Mouse (Mus musculus) hematopoietic stem cell, adult 5-6 weeks (primary cell): ENCODE data around the gene Asb5. TPM values are rescaled to one million over a fixed set of nuclear protein-coding genes. Genes with fewer than 3 reads are reported as not detected.

Experiments
- ATAC-seq, 2 experiments: fragments of 125-278 bp in 1 of 2; replicated peaks in 1 of 2; 2 replicates each; pipeline ENCODE4 v1.8.0; 2016 to 2017; ENCODE audit warnings: inconsistent platforms in 2 of 2, mild to moderate bottlenecking in 2 of 2, moderate number of reproducible peaks in 2 of 2, low read depth in 1 of 2, moderate TSS enrichment in 1 of 2; ENCODE audit not compliant: low FRiP score in 2 of 2, poor library complexity in 2 of 2, severe bottlenecking in 2 of 2, insufficient read depth in 1 of 2, low TSS enrichment in 1 of 2
- total RNA-seq: library from RNA; stranded (forward); fragments of 172-1452, 232-1000 nt; gene quantifications from 2 replicates; pipeline ENCODE4 v1.2.3, GENCODE M21; 2017

Asb5 gene
- total RNA-seq, 1 experiment from 2014 or later: not detected

DNA sequence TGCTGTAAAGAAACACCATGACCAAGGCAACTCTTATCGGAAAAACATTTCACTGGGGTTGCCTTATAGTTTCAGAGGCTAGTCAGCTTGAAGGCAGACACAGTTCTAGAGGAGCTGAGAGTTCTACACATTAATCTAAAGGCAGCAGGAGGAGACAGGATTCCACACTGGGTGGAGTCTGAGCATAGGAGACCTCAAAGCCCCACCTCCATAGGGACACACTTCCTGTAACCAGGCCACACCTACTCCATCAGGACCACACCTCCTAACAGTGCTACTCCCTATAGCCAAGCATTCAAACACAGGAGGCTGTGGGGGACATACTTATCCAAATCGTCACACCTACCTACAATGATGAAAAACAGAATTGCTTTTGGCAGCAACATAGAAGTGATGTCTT is 3.8 kb upstream of the Asb5 start:
- ATAC-seq: no peak

DNA sequence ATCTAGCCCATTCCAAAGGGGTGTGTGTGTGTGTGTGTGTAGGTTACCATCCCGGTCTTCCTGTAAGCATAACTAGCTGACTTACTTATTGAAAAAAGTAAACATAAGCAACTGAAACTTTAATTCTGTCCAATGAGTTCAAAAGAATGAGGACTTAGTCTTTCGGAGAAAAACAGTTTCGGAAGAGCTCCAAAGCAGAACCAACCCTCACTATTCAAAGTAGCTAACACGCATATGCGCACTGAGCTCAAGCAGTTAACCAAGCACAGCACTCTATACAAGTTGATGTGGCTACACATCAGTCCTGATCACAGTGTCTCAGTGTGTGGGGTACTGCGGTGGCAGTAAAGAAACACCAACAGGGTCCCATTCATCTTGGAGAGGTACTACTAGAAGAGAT is 2.7 kb upstream of the Asb5 start:
- no peak for ATAC-seq

DNA sequence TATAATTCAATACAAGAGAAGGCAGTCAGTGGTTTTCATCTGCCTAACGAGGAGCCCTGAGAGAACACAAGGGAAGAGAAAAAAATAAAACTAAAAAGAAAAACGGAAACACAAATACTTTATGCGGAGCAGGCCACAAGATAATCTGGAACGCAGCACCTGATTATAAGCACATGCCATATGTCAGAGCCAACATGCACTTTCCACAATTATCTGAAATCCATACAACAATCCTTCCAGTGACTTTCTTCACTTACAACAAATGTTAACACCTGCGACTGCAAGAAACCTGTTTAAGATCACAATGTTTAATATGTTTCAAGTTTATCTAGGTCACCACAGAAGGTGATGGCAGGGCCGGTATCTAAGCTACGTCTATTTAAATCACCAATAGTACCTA is 809 bp upstream of the Asb5 start:
- no peak for ATAC-seq

DNA sequence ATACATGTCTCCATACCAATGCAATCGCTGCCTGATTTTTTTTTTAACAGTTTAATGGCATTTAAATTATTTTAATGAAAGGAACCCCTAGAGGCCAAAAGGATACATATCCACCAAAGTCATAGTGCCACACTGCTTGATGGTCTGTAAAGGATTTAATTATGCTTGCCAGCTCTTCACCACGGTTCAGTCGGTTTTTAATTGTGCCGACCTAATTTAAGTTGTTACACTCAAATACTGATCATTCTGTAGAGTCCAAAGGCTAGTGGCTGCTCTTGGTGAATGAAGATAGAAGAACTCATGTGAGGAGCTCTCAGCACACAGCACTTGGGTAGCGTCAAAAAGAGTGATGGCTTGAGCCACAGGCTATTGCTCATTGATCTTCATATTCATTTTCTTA is 5.8 kb downstream of the Asb5 start:
- ATAC-seq: no peak

DNA sequence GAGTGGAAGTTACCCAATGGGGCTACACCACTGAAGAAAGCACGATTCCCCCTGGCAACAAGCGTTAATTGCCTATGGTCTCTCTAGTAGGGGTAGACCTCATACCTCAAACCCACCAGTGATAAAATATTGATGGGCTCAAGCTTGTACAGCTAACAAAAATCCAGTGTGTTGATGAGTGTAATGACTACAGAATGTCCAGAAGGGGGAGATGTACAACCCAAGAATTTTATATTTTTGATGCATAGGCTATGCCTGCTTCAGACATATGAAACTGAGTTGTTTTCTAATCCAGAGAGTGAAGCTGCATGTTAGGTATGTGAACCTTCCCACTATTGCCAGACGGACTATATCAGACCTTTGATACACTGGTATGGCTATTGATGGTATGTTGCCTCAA is 7.9 kb downstream of the Asb5 start:
- ATAC-seq: peak; percentile 87 to 90

DNA sequence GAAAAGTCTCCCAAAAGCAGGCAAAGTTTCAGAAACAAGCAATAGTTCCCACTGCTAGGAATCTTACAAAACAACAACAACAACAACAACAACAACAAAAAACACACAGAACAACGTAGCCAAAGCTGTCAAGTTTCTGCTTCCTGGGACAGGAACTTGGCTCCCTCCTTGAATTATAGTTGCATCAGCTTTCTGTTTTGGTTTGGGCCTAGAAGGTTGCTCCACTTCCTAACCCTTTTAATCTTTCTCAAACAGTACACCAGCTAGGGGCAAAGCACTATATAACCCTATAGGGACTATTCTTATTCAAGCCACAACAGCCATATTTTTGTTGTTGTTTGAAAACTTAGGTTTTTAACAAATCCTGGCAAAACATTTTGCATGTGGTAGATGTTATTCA is 12.0 kb downstream of the Asb5 start:
- peak in 1 of 2 experiments; percentile 51; a peak in 1 of 4 replicates for ATAC-seq

DNA sequence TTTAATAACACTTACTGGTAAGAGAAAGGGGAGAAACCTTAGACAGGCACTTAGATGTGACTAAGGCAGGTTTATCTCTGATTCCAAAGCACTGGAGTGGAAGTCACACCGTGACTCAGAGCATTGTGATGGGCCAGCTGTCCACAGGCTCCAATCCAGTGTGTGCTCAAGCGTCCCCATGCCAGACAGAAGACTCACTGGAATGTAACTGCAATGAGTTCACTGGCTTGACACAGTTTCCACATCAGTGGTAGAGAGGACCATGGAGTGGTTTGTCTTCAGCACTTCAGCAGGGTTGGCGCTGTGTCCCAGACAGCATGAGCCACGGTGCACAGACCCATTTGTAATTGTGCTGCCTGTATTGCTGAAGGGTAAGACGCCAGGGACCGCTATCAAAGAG is 19.0 kb downstream of the Asb5 start:
- no peak for ATAC-seq

DNA sequence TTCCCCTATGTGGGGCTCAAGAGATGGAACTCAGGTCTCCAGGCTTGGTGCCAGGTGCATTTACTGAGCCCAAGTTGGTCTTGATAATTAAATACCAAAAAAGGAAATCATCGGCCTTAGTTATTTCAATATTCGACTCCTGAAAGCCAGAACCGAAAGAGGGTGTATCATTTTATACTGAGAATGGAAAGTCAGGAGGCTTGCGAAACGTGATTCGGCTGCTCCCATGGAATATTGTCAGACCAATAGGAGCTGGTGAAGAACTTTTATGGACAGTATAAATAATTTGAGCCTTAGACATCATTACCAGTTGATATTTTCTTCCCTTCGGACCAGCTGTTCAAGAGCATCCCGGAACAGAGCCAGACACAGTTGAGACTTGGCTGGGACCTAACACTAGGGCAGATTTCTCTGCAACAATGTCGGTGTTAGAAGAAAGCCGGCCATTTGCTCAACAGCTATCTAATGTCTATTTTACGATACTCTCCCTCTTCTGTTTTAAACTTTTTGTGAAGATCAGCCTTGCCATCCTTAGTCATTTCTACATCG is 20.7 kb downstream of the Asb5 start:
- no peak for ATAC-seq

DNA sequence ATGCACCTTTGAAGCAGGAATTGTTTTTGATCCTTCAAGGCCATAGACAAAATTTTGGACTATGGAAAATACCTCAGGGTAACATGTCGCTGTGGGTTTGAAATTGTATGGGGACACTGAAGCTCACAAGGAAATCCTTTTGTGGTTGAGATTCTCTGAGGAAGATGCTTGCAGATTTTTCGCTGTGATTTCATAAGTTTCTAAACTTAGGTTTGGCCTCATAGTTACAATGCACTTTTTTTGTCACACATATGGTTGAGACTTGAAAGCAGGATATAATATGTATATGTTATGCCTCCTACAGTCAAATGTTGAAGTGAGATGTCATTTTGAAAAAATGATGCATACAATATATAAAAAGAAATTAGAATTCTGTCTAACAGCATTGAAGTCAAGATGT is 25.5 kb downstream of the Asb5 start:
- no peak for ATAC-seq

DNA sequence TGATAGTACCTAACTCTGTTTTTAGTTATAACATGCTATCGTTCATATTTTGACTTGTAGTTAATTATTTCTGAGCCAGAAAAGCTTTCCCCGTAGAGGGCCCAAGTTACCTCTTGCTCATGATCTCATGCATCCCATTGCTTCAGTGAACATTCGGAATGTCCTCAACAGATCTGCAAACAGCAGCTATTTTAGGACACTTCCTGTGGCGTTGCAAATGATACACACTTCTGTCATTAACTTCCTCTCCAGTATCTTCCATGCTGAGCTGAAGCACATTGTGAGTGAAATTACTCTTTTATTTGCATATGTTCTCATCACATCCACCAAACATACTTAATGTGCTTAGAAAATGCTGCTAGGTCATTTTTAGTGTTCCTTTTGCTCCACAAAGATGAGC is 32.8 kb downstream of the Asb5 start:
- no peak for ATAC-seq

DNA sequence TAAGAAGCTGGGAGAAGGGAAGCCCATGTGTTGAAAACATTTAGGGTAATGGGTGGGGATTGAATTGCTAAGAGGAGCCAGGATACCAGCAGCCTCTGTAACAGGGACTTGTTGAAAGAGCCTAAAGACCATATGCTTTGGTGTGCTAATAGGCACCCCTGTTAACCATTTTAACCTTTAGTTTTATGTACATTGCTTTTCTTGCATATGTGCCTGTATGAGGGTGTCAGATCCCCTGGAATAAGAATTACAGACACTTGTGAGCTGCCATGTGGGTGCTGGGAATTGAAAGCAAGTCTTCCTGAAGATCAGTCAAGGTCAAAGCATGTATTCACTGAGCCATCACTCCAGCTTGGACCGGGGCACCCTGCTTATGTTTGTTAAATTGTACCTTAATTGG is 35.8 kb downstream of the Asb5 start:
- no peak for ATAC-seq

DNA sequence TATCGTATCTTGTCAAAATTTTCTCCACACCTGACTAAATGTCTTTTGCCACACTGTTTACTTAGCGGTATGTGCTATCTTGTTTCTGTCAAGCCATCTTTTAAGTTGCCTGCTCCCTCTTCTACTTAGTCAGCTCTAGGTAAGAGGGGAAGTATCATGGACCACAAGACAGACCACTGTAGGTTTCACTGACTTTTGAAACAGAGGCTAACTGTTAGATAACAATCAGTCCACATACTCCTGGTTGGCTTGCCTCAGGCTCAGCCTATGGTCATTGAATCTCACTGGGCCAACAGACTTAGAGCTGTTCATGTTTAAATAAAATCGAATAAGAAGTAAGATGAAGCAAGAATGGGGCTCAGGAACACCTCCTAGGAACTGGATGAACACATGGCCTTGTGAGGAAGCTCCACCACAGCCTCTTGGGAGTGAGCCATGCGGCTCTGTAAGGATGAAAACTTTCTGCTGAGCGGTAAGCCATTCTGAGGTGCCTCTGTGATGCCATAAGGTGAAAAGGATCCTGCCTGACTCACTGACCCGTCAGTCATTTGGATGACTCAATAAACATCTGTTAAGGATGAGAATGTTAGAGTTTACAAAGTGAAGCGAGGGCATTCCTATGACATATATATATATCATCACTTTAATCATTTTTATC is 36.4 kb downstream of the Asb5 start:
- ATAC-seq: 0 out of 4 replicates have a peak, but pooled peaks have one; percentile 7 to 36

DNA sequence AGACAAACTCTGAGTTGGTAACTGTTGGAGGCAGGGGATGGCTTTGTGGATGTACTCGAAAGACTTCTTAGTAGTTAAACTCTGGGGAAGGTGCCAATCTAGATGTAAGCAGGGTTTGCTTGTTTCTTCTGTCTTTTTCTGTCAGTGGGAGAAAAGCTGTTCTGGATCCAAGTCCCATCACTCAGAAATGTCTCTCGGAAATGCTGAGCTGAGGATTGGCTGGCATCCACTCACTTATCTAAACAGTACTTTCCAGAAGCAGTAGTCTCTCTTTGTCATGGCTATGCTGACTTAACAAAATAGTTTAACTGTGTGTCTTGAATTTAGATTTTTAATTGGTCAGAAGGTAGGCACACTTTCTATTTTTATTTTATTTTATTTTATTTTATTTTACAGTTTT is 37.8 kb downstream of the Asb5 start:
- no peak for ATAC-seq

DNA sequence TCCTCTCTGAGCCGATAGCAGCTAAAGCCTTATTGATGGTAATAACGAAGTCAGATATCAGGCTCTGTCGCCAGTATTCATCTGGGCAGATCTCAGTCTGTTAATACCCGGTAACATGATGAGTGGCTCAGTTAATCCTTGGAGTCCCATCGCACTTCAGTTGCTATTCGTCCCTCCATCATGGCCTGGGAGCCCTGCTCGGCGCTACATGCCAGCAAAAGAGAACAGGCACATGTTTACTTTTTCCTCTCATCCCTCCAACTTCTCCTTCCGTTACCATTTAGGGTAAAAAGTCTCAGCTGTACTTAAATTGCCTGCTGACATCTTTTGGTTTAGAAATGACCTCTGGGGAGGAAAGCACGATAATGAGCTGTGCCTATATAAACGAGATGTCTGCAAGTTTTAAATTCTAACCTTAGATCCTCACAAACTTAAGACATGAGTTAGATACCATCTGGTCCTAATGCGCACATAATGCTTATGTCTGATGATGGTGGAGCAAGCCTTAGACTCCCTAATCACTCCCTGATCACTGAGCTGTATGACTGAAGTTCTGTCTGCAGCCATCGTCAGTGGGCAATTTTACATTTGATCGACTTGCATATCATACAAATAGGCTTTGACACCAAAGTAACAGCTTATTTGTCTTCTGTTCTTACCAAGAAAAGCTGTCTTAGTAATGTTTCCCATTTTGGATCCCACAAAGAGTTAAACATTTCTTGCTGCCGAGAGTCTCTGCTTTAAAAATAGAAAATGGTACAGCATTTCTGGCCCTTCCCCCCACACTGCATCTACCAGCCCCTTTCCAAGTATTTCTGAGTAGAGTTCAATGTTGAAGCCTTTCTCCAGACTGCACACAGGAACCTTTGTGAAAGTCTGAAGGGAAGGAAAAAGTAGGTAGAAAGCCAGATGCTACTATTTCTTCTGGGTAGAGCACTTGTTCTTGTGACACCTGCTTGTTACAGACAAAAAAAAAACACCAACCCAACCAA is 41.5 kb downstream of the Asb5 start:
- ATAC-seq: no peak

DNA sequence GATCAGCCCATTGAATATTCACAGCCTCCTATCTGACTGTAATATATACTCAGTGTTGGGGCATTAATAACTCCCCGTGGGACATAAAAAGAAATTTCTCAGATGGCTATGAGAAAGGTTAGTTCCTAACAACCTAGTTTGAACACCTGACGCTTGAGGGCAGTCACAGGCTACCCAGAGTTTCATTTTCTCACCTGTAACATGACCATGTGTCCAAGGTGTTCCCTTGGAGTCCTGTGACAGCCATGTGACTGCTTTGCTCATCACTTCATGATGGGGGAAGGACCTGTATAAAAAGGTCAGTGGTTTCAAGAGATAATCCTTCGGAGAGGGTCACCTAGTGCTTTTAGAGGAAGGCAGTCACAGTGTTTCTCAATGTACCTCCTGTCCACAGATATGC is 52.1 kb downstream of the Asb5 start:
- ATAC-seq: no peak

DNA sequence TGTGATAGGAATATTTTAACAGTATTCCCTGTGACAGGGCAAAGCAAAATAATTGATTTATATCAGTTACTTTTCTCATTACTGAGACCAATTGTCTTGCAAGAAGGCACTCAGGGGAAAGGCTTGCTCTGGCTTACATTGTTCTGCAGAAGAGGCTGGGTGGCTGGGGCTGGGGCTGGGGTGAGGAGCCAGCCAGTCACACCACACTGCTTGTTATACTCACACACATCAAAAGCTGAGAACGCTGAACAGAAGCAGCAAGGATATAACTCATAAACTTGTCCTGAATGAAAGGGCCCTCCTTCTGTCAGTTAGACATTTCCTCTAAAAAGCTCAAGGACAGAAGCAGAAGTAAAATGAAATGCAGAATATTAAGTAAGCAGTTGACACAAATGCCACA is 53.5 kb downstream of the Asb5 start:
- peak; percentile 71 to 90 for ATAC-seq

DNA sequence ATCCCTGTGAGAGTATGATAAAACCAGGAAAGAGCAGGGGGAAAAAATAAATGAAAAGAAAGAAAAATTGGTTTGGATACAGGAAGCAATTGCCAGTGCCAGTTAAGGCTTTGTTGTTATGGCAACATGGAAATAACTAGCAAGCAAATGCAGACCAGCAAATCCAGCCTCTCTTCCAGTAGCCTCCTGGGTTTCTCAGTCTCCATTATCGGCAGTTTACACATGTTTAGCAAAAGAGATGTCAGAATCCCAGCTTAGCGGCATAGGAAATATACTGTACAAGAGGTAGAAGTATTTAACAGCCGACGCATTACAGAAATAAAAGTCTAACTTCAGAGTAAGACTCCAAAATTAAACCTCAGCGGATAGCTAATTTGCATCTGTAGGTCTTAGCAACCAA is 65.3 kb downstream of the Asb5 start:
- no peak for ATAC-seq

DNA sequence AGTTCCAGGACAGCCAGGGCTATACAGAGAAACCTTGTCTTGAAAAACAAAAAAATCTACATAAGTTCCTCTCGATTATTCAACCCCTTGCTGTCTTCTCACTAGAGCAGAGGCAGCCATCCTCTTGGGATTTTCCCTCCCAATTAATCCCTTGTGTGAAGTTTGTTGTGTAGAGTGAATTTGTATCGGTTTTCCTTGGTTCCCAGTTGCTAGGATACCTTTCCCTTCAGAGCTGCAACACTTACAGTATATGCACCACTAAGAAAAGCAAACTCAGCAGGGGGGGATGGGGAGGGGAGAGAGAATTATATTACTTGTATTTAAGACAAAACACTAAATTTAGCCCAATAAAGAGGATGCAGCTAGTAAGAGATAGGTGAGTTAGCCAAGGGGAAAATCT is 66.7 kb downstream of the Asb5 start:
- ATAC-seq: no peak
